Mouse (Mus musculus): ENCODE results near the gene Cacna2d3.

The Cacna2d3 gene

GRCm38 (mm10) chr14:28948019-28948850 lies 773.4 kb downstream of the Cacna2d3 start:
- DNase-seq (ENCODE audit: low read depth, low spot score) = no peak

GRCm38 (mm10) chr14:28932746-28933293 lies 788.8 kb downstream of the Cacna2d3 start:
- DNase-seq (ENCODE audit: low read depth, low spot score) = no peak

DNA sequence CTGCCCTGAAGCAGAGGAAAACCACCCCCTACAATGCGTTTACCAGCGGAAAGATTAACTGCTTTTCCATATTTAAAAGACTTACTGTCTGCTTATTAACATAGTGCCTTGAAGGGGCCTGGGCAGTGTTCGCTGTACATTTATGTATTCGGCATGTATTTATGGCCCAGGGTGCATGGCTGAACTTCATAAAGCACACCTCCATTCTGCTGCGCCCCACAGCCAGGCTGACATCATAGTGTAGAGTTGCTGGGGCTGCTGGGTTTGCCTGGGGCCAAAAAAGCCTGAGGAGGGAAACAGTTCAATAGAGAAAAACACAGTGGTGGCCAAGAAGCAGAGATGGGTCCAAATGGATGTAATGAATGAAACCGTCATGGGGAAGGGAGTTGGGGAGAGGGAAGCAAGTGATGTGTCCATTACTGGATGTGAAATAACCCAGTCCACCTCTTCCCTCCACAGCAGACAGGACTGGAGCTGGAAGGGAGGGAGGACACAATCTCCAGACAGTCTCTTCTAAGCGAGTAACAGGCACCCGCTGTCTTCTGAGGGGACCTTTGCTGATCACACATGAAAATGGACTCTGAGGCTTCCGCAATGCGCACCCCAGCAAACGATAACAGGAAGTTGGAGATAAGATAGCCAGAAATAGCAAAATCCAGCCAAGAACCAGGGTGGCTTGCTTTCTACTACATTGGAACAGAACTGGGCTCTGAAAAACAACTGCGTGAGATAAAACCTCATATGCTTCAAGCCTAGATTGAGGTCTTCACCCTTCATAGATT lies 798.3 kb downstream of the Cacna2d3 start:
- no peak for DNase-seq (ENCODE audit: low read depth, low spot score)

DNA sequence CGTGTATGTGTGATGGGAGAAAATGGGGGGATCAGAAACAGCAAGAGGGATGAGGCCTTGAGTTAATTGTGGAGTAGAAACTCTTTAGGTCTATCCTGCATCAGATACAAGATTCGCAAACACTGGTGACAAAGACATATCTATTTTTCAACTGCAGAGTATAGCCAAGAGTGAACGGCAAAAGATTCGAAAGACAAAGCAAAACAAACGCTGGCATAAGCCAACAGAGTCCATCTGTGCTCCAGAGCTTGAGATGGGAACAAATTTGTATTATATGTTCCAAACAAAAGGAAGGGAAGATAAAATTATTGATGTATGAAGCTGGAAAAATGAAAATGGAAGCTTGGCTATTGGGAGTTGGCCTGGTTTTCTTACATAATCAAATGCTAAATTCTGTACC lies 802.8 kb downstream of the Cacna2d3 start:
- no peak for DNase-seq (ENCODE audit: low read depth, low spot score)

GRCm38 (mm10) chr14:28915004-28915403 lies 806.7 kb downstream of the Cacna2d3 start:
- DNase-seq (ENCODE audit: low read depth, low spot score) = no peak

GRCm38 (mm10) chr14:28907659-28908058 lies 814.0 kb downstream of the Cacna2d3 start:
- DNase-seq (ENCODE audit: low read depth, low spot score) = no peak

DNA sequence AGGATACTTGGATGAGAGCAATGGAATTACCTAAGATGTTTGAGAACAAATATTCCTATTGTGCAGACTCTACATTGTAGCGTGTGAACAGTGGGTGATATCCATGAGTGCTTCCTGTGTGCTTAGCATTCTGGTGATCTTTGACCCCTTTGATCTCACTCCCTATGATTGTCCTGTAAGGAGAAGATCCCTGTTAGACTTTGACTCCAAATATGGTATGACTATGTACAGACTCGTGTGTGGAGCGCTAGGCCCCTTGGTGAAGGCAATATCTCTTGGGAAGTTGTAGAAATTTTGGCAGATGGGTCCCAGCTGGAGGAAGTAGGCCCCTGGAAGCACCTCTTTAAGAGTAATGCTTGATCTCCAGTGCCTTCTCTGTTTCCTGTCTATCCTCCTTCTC lies 829.1 kb downstream of the Cacna2d3 start:
- no peak for DNase-seq (ENCODE audit: low read depth, low spot score)

GRCm38 (mm10) chr14:28887373-28887772 lies 834.3 kb downstream of the Cacna2d3 start:
- no peak for DNase-seq (ENCODE audit: low read depth, low spot score)

- DNase-seq (ENCODE audit: low read depth, low spot score) = no peak
These were observed 835.0 kb downstream of the Cacna2d3 start for GRCm38 (mm10) chr14:28886661-28887060.

DNA sequence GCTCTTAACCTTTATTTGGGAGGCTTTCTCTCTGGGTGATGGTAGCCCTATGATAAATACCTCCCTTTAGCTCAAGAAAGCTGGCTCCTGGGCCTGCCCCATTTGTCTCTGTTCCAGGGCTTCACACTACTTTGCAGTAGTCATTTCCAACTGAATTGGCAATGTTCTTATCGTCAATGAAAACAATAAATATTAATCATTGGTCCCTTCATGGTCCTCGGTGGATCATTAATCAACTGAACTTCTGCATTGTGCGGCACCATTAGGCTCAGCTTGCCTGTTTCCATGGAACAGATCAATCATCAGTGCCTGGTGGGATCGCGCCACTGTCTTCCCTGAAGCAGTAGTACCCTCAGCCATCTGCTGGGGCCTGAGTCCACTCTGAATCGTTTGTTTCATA lies 850.7 kb downstream of the Cacna2d3 start:
- no peak for DNase-seq (ENCODE audit: low read depth, low spot score)

GRCm38 (mm10) chr14:28870382-28870781 lies 851.3 kb downstream of the Cacna2d3 start:
- no peak for DNase-seq (ENCODE audit: low read depth, low spot score)

- DNase-seq (ENCODE audit: low read depth, low spot score) = no peak
These were observed 856.7 kb downstream of the Cacna2d3 start for GRCm38 (mm10) chr14:28864925-28865324.

DNA sequence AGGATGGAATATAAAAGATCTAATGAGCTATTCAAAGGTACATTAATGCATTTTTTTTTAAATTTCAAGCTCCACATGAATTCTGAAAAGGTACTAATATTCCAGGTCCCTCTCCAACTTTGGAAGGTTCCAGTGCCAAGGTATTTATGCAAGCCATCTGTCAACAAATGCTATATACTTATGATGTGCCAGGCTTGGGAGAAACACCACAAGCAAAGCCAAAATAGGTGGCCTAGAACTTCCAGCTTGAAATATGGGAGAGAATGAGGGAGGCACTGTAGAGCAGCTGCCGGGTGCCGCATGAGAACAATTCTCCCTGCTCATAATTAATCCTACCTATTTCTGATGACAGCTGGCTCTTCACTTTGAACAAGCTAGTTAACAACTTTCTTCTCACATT lies 860.5 kb downstream of the Cacna2d3 start:
- DNase-seq (ENCODE audit: low read depth, low spot score) = no peak

All from c-Kit-negative CD71-positive TER-119-positive erythroid progenitor cells, embryonic 14.5 days (primary cell).